Mouse (Mus musculus) frontal cortex, postnatal 36 days (tissue): Measurements from ENCODE around the gene Usp22.

Experiments used
- DNase-seq, 2 experiments: peaks; one replicate each; pipeline ENCODE4 v3.0.0; 2022; ENCODE audit warnings: low spot score in 2 of 2

Usp22 gene

GRCm38 (mm10) chr11:61108911-61109361 lies 65.9 kb downstream of the Usp22 start:
- DNase-seq, result no peak

- peak; percentile 83 to 88 for DNase-seq
Measured at GRCm38 (mm10) chr11:61104241-61104901, 70.5 kb downstream of the Usp22 start.

- no peak for DNase-seq
Measured at GRCm38 (mm10) chr11:61102397-61103339, 72.2 kb downstream of the Usp22 start.
